Mouse (Mus musculus): ENCODE results near the gene Tbc1d5. TPM values are rescaled to one million over a fixed set of nuclear protein-coding genes. Genes with fewer than 3 reads are reported as not detected.

Tbc1d5 gene
- polyA plus RNA-seq, 1 experiment: 12.2 TPM

- Histone ChIP-seq H3K36me3 (ENCODE audit: control insufficient read depth, insufficient read depth, low read length) (no peaks in the 10 kb centered on the region), H3K27me3 (ENCODE audit: control insufficient read depth, insufficient read depth, low read length) (no peaks in the 10 kb centered on the region), H3K27ac (ENCODE audit: control insufficient read depth, insufficient read depth, low read length) (no peak overlapping the region), H3K4me1 (replicated peaks; ENCODE audit: control insufficient read depth, insufficient read depth, low read length) (no peaks in the 10 kb centered on the region), H3K4me3 (ENCODE audit: control insufficient read depth, insufficient read depth, low read length) (no peak overlapping the region)
- WGBS: 62% methylated on average over 2 of the region's 2 CpGs
- TF ChIP-seq CTCF (IDR thresholded peaks at IDR 0.05; ENCODE audit: borderline replicate concordance, control insufficient read depth, extremely low read depth, insufficient read depth, low read length, poor library complexity): no peak
- TF ChIP-seq POLR2A (IDR thresholded peaks at IDR 0.05; ENCODE audit: control insufficient read depth, extremely low read depth, insufficient read depth, low read length, poor library complexity): no peak
- DNase-seq: no peak
Measured at GRCm38 (mm10) chr17:51209565-51209964, 30.4 kb upstream of the Tbc1d5 start.

- Histone ChIP-seq H3K4me1 (replicated peaks; ENCODE audit: control insufficient read depth, insufficient read depth, low read length) (no peaks in the 10 kb centered on the region), H3K36me3 (ENCODE audit: control insufficient read depth, insufficient read depth, low read length) (no peaks in the 10 kb centered on the region), H3K4me3 (ENCODE audit: control insufficient read depth, insufficient read depth, low read length) (no peak overlapping the region), H3K27me3 (ENCODE audit: control insufficient read depth, insufficient read depth, low read length) (no peaks in the 10 kb centered on the region), H3K27ac (ENCODE audit: control insufficient read depth, insufficient read depth, low read length) (no peak overlapping the region)
- WGBS: 98% methylated on average over 2 of the region's 2 CpGs
- no peak for TF ChIP-seq POLR2A (IDR thresholded peaks at IDR 0.05; ENCODE audit: control insufficient read depth, extremely low read depth, insufficient read depth, low read length, poor library complexity)
- no peak for TF ChIP-seq CTCF (IDR thresholded peaks at IDR 0.05; ENCODE audit: borderline replicate concordance, control insufficient read depth, extremely low read depth, insufficient read depth, low read length, poor library complexity)
- no peak for DNase-seq
Measured at GRCm38 (mm10) chr17:51204643-51205042, 25.5 kb upstream of the Tbc1d5 start.

GRCm38 (mm10) chr17:51195561-51195960 lies 16.4 kb upstream of the Tbc1d5 start:
- no peaks in the 10 kb centered on the region for H3K4me1 ChIP-seq (replicated peaks; ENCODE audit: control insufficient read depth, insufficient read depth, low read length)
- no peaks in the 10 kb centered on the region for H3K36me3 ChIP-seq (ENCODE audit: control insufficient read depth, insufficient read depth, low read length)
- no peaks in the 10 kb centered on the region for H3K27me3 ChIP-seq (ENCODE audit: control insufficient read depth, insufficient read depth, low read length)
- no peak overlapping the region for H3K27ac ChIP-seq (ENCODE audit: control insufficient read depth, insufficient read depth, low read length)
- no peak overlapping the region for H3K4me3 ChIP-seq (ENCODE audit: control insufficient read depth, insufficient read depth, low read length)
- no peak for DNase-seq
- TF ChIP-seq POLR2A (IDR thresholded peaks at IDR 0.05; ENCODE audit: control insufficient read depth, extremely low read depth, insufficient read depth, low read length, poor library complexity) (no peak), CTCF (IDR thresholded peaks at IDR 0.05; ENCODE audit: borderline replicate concordance, control insufficient read depth, extremely low read depth, insufficient read depth, low read length, poor library complexity) (no peak)
- whole genome bisulfite sequencing: 88% methylated on average over 2 of the region's 2 CpGs

- no peaks in the 10 kb centered on the region for H3K4me1 ChIP-seq (replicated peaks; ENCODE audit: control insufficient read depth, insufficient read depth, low read length)
- no peaks in the 10 kb centered on the region for H3K27me3 ChIP-seq (ENCODE audit: control insufficient read depth, insufficient read depth, low read length)
- H3K36me3 ChIP-seq (ENCODE audit: control insufficient read depth, insufficient read depth, low read length): no peaks in the 10 kb centered on the region
- DNase-seq: no peak
- 97% methylated on average over 2 of the region's 2 CpGs for WGBS
- no peak overlapping the region for H3K4me3 ChIP-seq (ENCODE audit: control insufficient read depth, insufficient read depth, low read length)
- no peak overlapping the region for H3K27ac ChIP-seq (ENCODE audit: control insufficient read depth, insufficient read depth, low read length)
- no peak for TF ChIP-seq CTCF (IDR thresholded peaks at IDR 0.05; ENCODE audit: borderline replicate concordance, control insufficient read depth, extremely low read depth, insufficient read depth, low read length, poor library complexity)
- no peak for TF ChIP-seq POLR2A (IDR thresholded peaks at IDR 0.05; ENCODE audit: control insufficient read depth, extremely low read depth, insufficient read depth, low read length, poor library complexity)
Measured at GRCm38 (mm10) chr17:51194787-51195186, 15.6 kb upstream of the Tbc1d5 start.

- 98% methylated on average over 1 of the region's 1 CpGs for WGBS
- Histone ChIP-seq H3K27ac (ENCODE audit: control insufficient read depth, insufficient read depth, low read length) (no peak overlapping the region), H3K36me3 (ENCODE audit: control insufficient read depth, insufficient read depth, low read length) (no peaks in the 10 kb centered on the region), H3K27me3 (ENCODE audit: control insufficient read depth, insufficient read depth, low read length) (no peaks in the 10 kb centered on the region), H3K4me1 (replicated peaks; ENCODE audit: control insufficient read depth, insufficient read depth, low read length) (no peaks in the 10 kb centered on the region), H3K4me3 (ENCODE audit: control insufficient read depth, insufficient read depth, low read length) (no peak overlapping the region)
- DNase-seq: no peak
- TF ChIP-seq CTCF (IDR thresholded peaks at IDR 0.05; ENCODE audit: borderline replicate concordance, control insufficient read depth, extremely low read depth, insufficient read depth, low read length, poor library complexity) (no peak), POLR2A (IDR thresholded peaks at IDR 0.05; ENCODE audit: control insufficient read depth, extremely low read depth, insufficient read depth, low read length, poor library complexity) (no peak)
Measured at GRCm38 (mm10) chr17:51191381-51191780, 12.2 kb upstream of the Tbc1d5 start.

- H3K36me3 ChIP-seq (ENCODE audit: control insufficient read depth, insufficient read depth, low read length): no peaks in the 10 kb centered on the region
- TF ChIP-seq POLR2A (IDR thresholded peaks at IDR 0.05; ENCODE audit: control insufficient read depth, extremely low read depth, insufficient read depth, low read length, poor library complexity) (no peak), CTCF (IDR thresholded peaks at IDR 0.05; ENCODE audit: borderline replicate concordance, control insufficient read depth, extremely low read depth, insufficient read depth, low read length, poor library complexity) (no peak)
- no peaks in the 10 kb centered on the region for H3K27me3 ChIP-seq (ENCODE audit: control insufficient read depth, insufficient read depth, low read length)
- DNase-seq: no peak
- 89% methylated on average over 2 of the region's 2 CpGs for WGBS
- 0 out of 2 replicates have a peak, but pooled peaks cover 2% of the 10 kb centered on the region for H3K4me1 ChIP-seq (replicated peaks; ENCODE audit: control insufficient read depth, insufficient read depth, low read length)
- H3K27ac ChIP-seq (ENCODE audit: control insufficient read depth, insufficient read depth, low read length): no peak overlapping the region
- no peak overlapping the region for H3K4me3 ChIP-seq (ENCODE audit: control insufficient read depth, insufficient read depth, low read length)
Measured at GRCm38 (mm10) chr17:51182715-51183114, 3.6 kb upstream of the Tbc1d5 start.

Measured in thymus, adult 2 months (tissue).